ENCODE assay signal across 9 mouse cellular contexts in the genomic region with DNA sequence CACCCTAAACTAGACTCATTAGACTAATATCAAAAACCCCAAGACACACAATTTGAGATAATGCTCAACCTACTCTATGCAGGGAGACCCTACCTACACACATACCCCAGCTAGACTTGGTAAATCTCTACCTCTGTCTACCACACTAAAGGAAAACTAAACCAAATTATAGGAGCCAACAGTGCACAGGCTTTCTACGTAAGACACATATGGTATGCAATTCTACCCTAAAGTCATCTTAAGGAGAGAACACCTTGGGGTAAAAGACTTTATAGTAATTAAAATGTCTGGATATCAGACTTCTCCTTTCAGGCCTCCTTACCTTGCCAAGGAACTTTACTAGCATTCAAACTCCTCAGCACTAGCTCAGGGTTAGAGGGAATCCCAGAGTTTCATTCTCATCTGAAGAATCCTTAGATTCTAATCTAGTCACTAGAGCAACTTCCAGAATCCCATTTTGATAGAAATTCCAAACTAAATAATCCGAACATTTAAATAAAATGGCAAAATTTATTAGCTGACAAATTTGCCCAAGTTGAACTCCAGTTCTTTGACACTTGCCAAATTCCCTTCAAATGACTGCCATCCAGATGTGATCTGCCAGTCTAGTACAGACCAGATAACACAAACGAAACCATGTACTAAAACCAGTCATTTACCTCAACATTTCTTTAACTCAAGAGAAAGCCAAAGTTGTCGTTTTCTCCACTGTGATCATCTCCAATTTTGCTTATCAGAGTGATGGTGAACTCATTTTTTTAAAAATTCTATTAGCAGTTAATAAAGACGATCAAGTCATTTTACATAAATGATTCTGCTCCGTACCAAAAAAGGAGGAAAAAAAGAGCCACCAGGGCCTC. TPM values are rescaled to one million over a fixed set of nuclear protein-coding genes. Genes with fewer than 3 reads are reported as not detected.
A peak's percentile ranks its signal among the peaks of the same experiment; 100 is the strongest.
DNase-seq lines count a peak whose midpoint lies in the region; ATAC-seq and TF ChIP-seq lines count a peak whose summit lies in the region.
"Had no signal": no experiment of that assay in that cellular context is flagged by ENCODE, and none has a peak within 500 bp of the region (broad histone marks: within the 10 kb centered on the region; RNA-seq: fewer than 3 reads in every experiment).

No protein-coding gene starts in this region.

- H3K4me1 ChIP-seq in heart, embryonic 11.5 days (ENCODE audit: control insufficient read depth, insufficient read depth, low read length), result peaks cover 18% of the 10 kb centered on the region
- peaks cover 66% of the 10 kb centered on the region for H3K4me1 ChIP-seq in E14TG2a.4 (replicated peaks; ENCODE audit: low read depth, low read length)
- no peaks in the 10 kb centered on the region for H3K4me1 ChIP-seq in hindbrain, embryonic 11.5 days (replicated peaks; ENCODE audit: control insufficient read depth, insufficient read depth, low read length)

- H3K4me3 ChIP-seq in heart, embryonic 11.5 days (ENCODE audit: low read depth, low read length), result peak overlapping the region; percentile 79
- peak overlapping the region; percentile 98 for H3K4me3 ChIP-seq in E14TG2a.4 (replicated peaks; ENCODE audit: low read length)
- peak overlapping the region; percentile 94 for H3K4me3 ChIP-seq in hindbrain, embryonic 11.5 days (ENCODE audit: low read depth, low read length)
- peak overlapping the region; percentile 95 for H3K4me3 ChIP-seq in macrophage (ENCODE audit: inconsistent target)

- H3K27me3 ChIP-seq in heart, embryonic 11.5 days (ENCODE audit: control insufficient read depth, insufficient read depth, low read length), result no peaks in the 10 kb centered on the region
- H3K27me3 ChIP-seq in E14TG2a.4 (ENCODE audit: insufficient read depth, low read length), result no peaks in the 10 kb centered on the region
- no peaks in the 10 kb centered on the region for H3K27me3 ChIP-seq in hindbrain, embryonic 11.5 days (ENCODE audit: control insufficient read depth, insufficient read depth, low read length)

- H3K27ac ChIP-seq in heart, embryonic 11.5 days (ENCODE audit: low read depth, low read length), result peak overlapping the region; percentile 35; the same call in 1 of the 2 replicates
- H3K27ac ChIP-seq in hindbrain, embryonic 11.5 days (ENCODE audit: low read depth, low read length), result no peak overlapping the region
- peak overlapping the region; percentile 96 for H3K27ac ChIP-seq in macrophage

- peak overlapping the region; percentile 83 for H3K4me2 ChIP-seq in heart, embryonic 11.5 days
- peak overlapping the region; percentile 50 for H3K4me2 ChIP-seq in hindbrain, embryonic 11.5 days (replicated peaks; ENCODE audit: low read depth, low read length)

- no peak for DNase-seq in heart, adult 9 months (ENCODE audit: low spot score in 2 of 2)
- DNase-seq in hindbrain, embryonic 11.5 days (ENCODE audit: low spot score), result no peak
- DNase-seq in ovary, adult 18-20 months (ENCODE audit: low spot score), result no peak
- no peak for DNase-seq in layer of hippocampus, adult 8-10 months (ENCODE audit: low spot score in 2 of 2)
- DNase-seq: cerebellum, postnatal 14 days had no signal

- WGBS in heart, embryonic 11.5 days (ENCODE audit: insufficient replicate concordance), result 8% methylated on average over 6 of the region's 6 CpGs
- 10% methylated on average over 6 of the region's 6 CpGs for WGBS in hindbrain, embryonic 11.5 days
- 4% methylated on average over 6 of the region's 6 CpGs for WGBS in macrophage (ENCODE audit: missing documents)

- no peak for TF ChIP-seq CTCF in E14TG2a.4 (conservative IDR thresholded peaks at IDR 0.05; ENCODE audit: low read length)

- no peak for ATAC-seq in heart, embryonic 11.5 days (replicated peaks; ENCODE audit: insufficient number of reproducible peaks, low FRiP score, low TSS enrichment)
- no peak for ATAC-seq in hindbrain, embryonic 11.5 days (ENCODE audit: low FRiP score)
- no peak for ATAC-seq in granulocyte monocyte progenitor cell, adult 5-6 weeks (replicated peaks; ENCODE audit: poor library complexity, severe bottlenecking)

- peaks cover 94% of the 10 kb centered on the region for H3K79me2 ChIP-seq in macrophage (ENCODE audit: inconsistent target)

- no peaks in the 10 kb centered on the region; the same call in 1 of the 2 replicates for H3K36me3 ChIP-seq in heart, embryonic 11.5 days (ENCODE audit: control insufficient read depth, insufficient read depth, low read length)
- peaks cover 75% of the 10 kb centered on the region for H3K36me3 ChIP-seq in E14TG2a.4 (ENCODE audit: insufficient read depth, low read length)
- H3K36me3 ChIP-seq in hindbrain, embryonic 11.5 days (ENCODE audit: control insufficient read depth, insufficient read depth, low read length), result no peaks in the 10 kb centered on the region
- H3K36me3 ChIP-seq in macrophage (ENCODE audit: inconsistent target), result no peaks in the 10 kb centered on the region

- H3K9me3 ChIP-seq in heart, embryonic 11.5 days (replicated peaks; ENCODE audit: control insufficient read depth, low read length), result no peaks in the 10 kb centered on the region
- H3K9me3 ChIP-seq in E14TG2a.4 (ENCODE audit: low read length), result no peaks in the 10 kb centered on the region
- no peaks in the 10 kb centered on the region for H3K9me3 ChIP-seq in hindbrain, embryonic 11.5 days (ENCODE audit: control insufficient read depth, low read length)

- peak overlapping the region; percentile 100 for H3K9ac ChIP-seq in heart, embryonic 11.5 days (ENCODE audit: low read depth, low read length)
- H3K9ac ChIP-seq in hindbrain, embryonic 11.5 days (ENCODE audit: low read depth, low read length), result peak overlapping the region; percentile 98

RNA-seq across cellular contexts. Expression of gene Mgme1, which starts 1.8 kb away (rescaled TPM):
- 16.7 and 20.8 TPM in 2 replicates for polyA plus RNA-seq in heart, embryonic 11.5 days (2014; fragmentation: Nextera tagmentation; extraction: Ambion mirVana)
- polyA plus RNA-seq in hindbrain, embryonic 11.5 days (2014; fragmentation: Nextera tagmentation; extraction: Ambion mirVana), result 15.8 and 17.2 TPM in 2 replicates
- total RNA-seq in macrophage (2018; cell fraction: chromatin; rRNA removed), result 10 to 100 TPM in 1 of 26 experiments, 1 to 10 TPM in 25; 1.1 to 10.1 (median 3.2) TPM
- 1 to 10 TPM; 2.1 to 9.7 (median 7.2) TPM for total RNA-seq in macrophage (2018; cell fraction: cytosol; rRNA removed)
- 10 to 100 TPM in 3 of 26 experiments, 1 to 10 TPM in 23; 2.3 to 11.6 (median 5.4) TPM for total RNA-seq in macrophage (2018; cell fraction: nucleus; rRNA removed)
- 6.5 to 9.0 TPM (median 8.4 TPM) in 3 replicates for polyA plus RNA-seq in macrophage (2018)
- 19.6 and 23.4 TPM in 2 replicates for total RNA-seq in granulocyte monocyte progenitor cell, adult 5-6 weeks (2014; fragmentation: Nextera tagmentation)
- 25.4 and 29.9 TPM in 2 replicates for total RNA-seq in granulocyte monocyte progenitor cell, adult 5-6 weeks (2017)
- 1 to 10 TPM; 4.7 to 6.8 (median 5.5) TPM for total RNA-seq in layer of hippocampus, adult 8-10 months (2022)

RNA-seq across cellular contexts. Expression of gene Snx5, which starts 2.0 kb away (rescaled TPM):
- polyA plus RNA-seq in heart, embryonic 11.5 days (2014; fragmentation: Nextera tagmentation; extraction: Ambion mirVana), result 114 and 115 TPM in 2 replicates
- polyA plus RNA-seq in hindbrain, embryonic 11.5 days (2014; fragmentation: Nextera tagmentation; extraction: Ambion mirVana), result 104 and 108 TPM in 2 replicates
- total RNA-seq in macrophage (2018; cell fraction: chromatin; rRNA removed), result 1,000 to 10,000 TPM in 9 of 26 experiments, 100 to 1,000 TPM in 17; 133 to 1,527 (median 536) TPM
- total RNA-seq in macrophage (2018; cell fraction: cytosol; rRNA removed), result 100 to 1,000 TPM; 263 to 703 (median 483) TPM
- 100 to 1,000 TPM; 172 to 865 (median 371) TPM for total RNA-seq in macrophage (2018; cell fraction: nucleus; rRNA removed)
- 614 to 688 TPM (median 618 TPM) in 3 replicates for polyA plus RNA-seq in macrophage (2018)
- 226 and 255 TPM in 2 replicates for total RNA-seq in granulocyte monocyte progenitor cell, adult 5-6 weeks (2014; fragmentation: Nextera tagmentation)
- 248 and 283 TPM in 2 replicates for total RNA-seq in granulocyte monocyte progenitor cell, adult 5-6 weeks (2017)
- total RNA-seq in layer of hippocampus, adult 8-10 months (2022), result 10 to 100 TPM; 70.8 to 85.4 (median 76.0) TPM
